8 mouse cellular contexts compared by ENCODE assay signal in genomic region chr7:141948906-141949798, GRCm38 (mm10). TPM values are rescaled to one million over a fixed set of nuclear protein-coding genes. Genes with fewer than 3 reads are reported as not detected.
DNase-seq lines count a peak whose midpoint lies in the region; ATAC-seq and TF ChIP-seq lines count a peak whose summit lies in the region.

Brsk2 (plus strand) TSS chr7:141949751.

- no peak for TF ChIP-seq CTCF in liver, postnatal 0 days (IDR thresholded peaks at IDR 0.05; ENCODE audit: low read depth)

- peak within 1 kb of the TSS; percentile 74 for H3K9ac ChIP-seq in ES-E14 (ENCODE audit: insufficient read depth, low read depth, low read length, poor library complexity, severe bottlenecking)
- peak within 1 kb of the TSS; percentile 26; the same call in 1 of the 2 replicates for H3K9ac ChIP-seq in liver, postnatal 0 days (replicated peaks)

- WGBS in liver, postnatal 0 days (ENCODE audit: insufficient replicate concordance) = 3% methylated on average over 55 of the region's 55 CpGs

- H3K4me2 ChIP-seq in liver, postnatal 0 days (ENCODE audit: low read depth, low read length) = peak within 1 kb of the TSS; percentile 69

- no peak for TF ChIP-seq EP300 in liver, postnatal 0 days (IDR thresholded peaks at IDR 0.05; ENCODE audit: low read depth)

- H3K36me3 ChIP-seq in ES-E14 (ENCODE audit: control insufficient read depth, insufficient read depth, low read length, poor library complexity, severe bottlenecking) = no peaks in the 10 kb centered on the region
- H3K36me3 ChIP-seq in liver, postnatal 0 days (replicated peaks; ENCODE audit: insufficient read depth, low read length) = no peaks in the 10 kb centered on the region

- H3K4me3 ChIP-seq in ES-E14 (ENCODE audit: insufficient read depth in 1 of 2, low read depth in 1 of 2, low read length in 2 of 2, poor library complexity in 1 of 2, severe bottlenecking in 1 of 2) = peak within 1 kb of the TSS; percentile 78 to 85
- peak within 1 kb of the TSS; percentile 36 for H3K4me3 ChIP-seq in liver, postnatal 0 days (ENCODE audit: low read depth, low read length)

- in situ Hi-C loops in ES-E14 (cut with MboI; ENCODE audit: low sequenced_read_pairs in 2 of 2, unreplicated experiment in 2 of 2) = no loop called here

- peak; percentile 77 for ATAC-seq in frontal cortex, adult (ENCODE audit: low TSS enrichment)
- peak; percentile 98 for ATAC-seq in liver, postnatal 0 days
- peak; percentile 32; the same call in 1 of the 2 replicates for ATAC-seq in neutrophil, adult 5-6 weeks (ENCODE audit: extremely low read depth, insufficient number of reproducible peaks, low FRiP score, poor library complexity, severe bottlenecking)

- peaks cover 57% of the 10 kb centered on the region for H3K27me3 ChIP-seq in liver, postnatal 0 days (ENCODE audit: insufficient read depth, low read length)

- DNase-seq in ES-E14 (ENCODE audit: low read depth, low spot score) = peak; percentile 75
- peak; percentile 97 for DNase-seq in cerebellum, adult 8-10 months
- peak; percentile 95 for DNase-seq in heart, postnatal 4 days
- peak; percentile 96 to 99 for DNase-seq in layer of hippocampus, adult 18-20 months (ENCODE audit: low spot score in 2 of 2)
- peak; percentile 89 for DNase-seq in liver, postnatal 0 days
- DNase-seq in testis, postnatal 10 days (ENCODE audit: low spot score) = peak; percentile 96

- no peaks in the 10 kb centered on the region for H3K4me1 ChIP-seq in ES-E14 (ENCODE audit: control insufficient read depth in 2 of 2, insufficient read depth in 2 of 2, low read length in 2 of 2, poor library complexity in 1 of 2)
- peaks cover 10% of the 10 kb centered on the region for H3K4me1 ChIP-seq in liver, postnatal 0 days (ENCODE audit: insufficient read depth)

- no peak within 1 kb of the TSS for H3K27ac ChIP-seq in ES-E14 (ENCODE audit: insufficient read depth, low read depth, low read length, poor library complexity, severe bottlenecking)
- H3K27ac ChIP-seq in liver, postnatal 0 days (ENCODE audit: low read depth) = no peak within 1 kb of the TSS

- H3K9me3 ChIP-seq in ES-E14 (ENCODE audit: control insufficient read depth, insufficient read depth, low read depth, low read length) = no peaks in the 10 kb centered on the region
- no peaks in the 10 kb centered on the region for H3K9me3 ChIP-seq in liver, postnatal 0 days (ENCODE audit: low read length)

TF ChIP-seq in ES-E14, 5 proteins besides CTCF, POLR2A, EP300 and RAD21:
- no peak for TF ChIP-seq ZC3H11A (IDR thresholded peaks at IDR 0.05; ENCODE audit: borderline replicate concordance, low read depth, low read length)
- no peak for TF ChIP-seq ZNF384 (IDR thresholded peaks at IDR 0.05; ENCODE audit: low read depth, low read length)
- TF ChIP-seq HCFC1 (IDR thresholded peaks at IDR 0.05; ENCODE audit: borderline replicate concordance, insufficient read depth, low read length) = no peak
- TF ChIP-seq CHD2 (IDR thresholded peaks at IDR 0.05; ENCODE audit: low read depth, low read length) = peak; percentile 87

RNA-seq across cellular contexts. Expression of gene Brsk2, which starts in this region (rescaled TPM):
- total RNA-seq in ES-E14 (2012; rRNA removed) = 2.5 and 2.9 TPM in 2 replicates
- total RNA-seq in heart, postnatal 4 days (2021) = under 1 TPM; 0.19 to 0.32 TPM
- total RNA-seq in layer of hippocampus, adult 18-20 months (2021) = 100 to 1,000 TPM; 166 to 180 TPM
- polyA plus RNA-seq in liver, postnatal 0 days (2015; fragmentation: Nextera tagmentation; extraction: Ambion mirVana) = 0.06 and 0.13 TPM in 2 replicates
- 0.12 and 0.25 TPM in 2 replicates for total RNA-seq in neutrophil, adult 5-6 weeks (2017)

Comparison
In these comparisons a context has a peak if more than half of its experiments do, and no peak if none do; other contexts are left out.
1. RNA of gene Brsk2 (total RNA-seq): 166 to 180 TPM in layer of hippocampus, adult 18-20 months; 2.5 to 2.9 TPM in ES-E14, 0.19 to 0.32 TPM in heart, postnatal 4 days and 0.12 to 0.25 TPM in neutrophil, adult 5-6 weeks; every median in the first group is over 10 times any median in the second.
2. Peak in DNase-seq in heart, postnatal 4 days; RNA of the gene not detected or under 1 TPM.
3. Peak in DNase-seq, ATAC-seq, H3K4me3 ChIP-seq, H3K9ac ChIP-seq and H3K4me2 ChIP-seq in liver, postnatal 0 days; RNA of the gene not detected or under 1 TPM.
4. Peak in ATAC-seq in neutrophil, adult 5-6 weeks; RNA of the gene not detected or under 1 TPM.
5. ATAC-seq: peak in every context shown above with its lines; median percentile 98 in liver, postnatal 0 days; 77 in frontal cortex, adult; 32 in neutrophil, adult 5-6 weeks.
6. Peak in every context shown above with its lines, with median percentiles within 50 percentile points of each other: DNase-seq.